Mouse (Mus musculus) right cerebral cortex, postnatal 4 days (tissue): Measurements from ENCODE around the gene Fsip1.
"Not testable (repeated sequence)": the region's sequence is repeated elsewhere in the genome, so short reads cannot be mapped to it uniquely, and the experiment has no call there.

ENCODE experiments used
- DNase-seq: peaks from one replicate; pipeline ENCODE4 v3.0.0-alpha.2; 2022

The Fsip1 gene

DNA sequence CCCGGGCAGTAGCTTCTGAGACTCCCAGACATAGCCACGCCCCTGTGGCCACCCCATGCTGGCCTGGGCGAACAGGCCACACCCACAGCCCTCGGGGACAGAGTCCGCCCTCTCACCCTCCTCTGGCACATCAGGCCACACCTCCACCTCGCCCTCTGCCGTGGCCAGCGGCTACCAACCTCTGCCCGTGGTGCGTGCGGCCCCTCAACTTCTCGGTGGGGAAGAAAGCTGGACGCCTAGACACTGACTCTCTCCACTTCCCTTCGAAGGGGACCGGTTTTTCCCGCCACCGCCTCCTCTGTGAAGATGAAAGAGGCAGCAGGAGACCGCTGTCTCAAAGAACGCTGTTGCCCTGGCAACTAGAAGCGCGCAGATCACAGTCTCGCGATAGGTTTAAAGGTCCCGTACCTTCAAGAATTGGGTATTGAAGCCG, at the start of gene Fsip1:
TSS of gene Fsip1 (minus strand) at position 346 of the 433 bp plus-strand sequence.
- peak; percentile 71 for DNase-seq

DNA sequence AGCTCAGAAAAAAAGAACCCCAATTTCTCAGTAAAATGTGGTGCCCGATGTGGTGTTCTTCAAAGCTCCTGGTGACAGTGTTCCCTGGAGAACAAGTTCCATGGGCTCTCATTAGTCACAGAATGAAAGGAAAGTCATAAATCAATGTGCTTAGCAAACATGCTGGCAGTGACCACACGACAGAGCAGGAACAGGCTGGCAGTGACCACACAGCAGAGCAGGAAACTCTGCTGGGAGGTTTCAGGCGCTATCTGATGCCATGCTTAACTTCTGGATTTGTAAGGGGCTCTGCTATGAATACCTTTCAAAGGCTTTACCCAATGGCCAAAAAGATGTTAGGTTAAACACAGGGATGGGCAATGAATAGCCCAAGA, 49.7 kb upstream of the Fsip1 start:
- no peak for DNase-seq

DNA sequence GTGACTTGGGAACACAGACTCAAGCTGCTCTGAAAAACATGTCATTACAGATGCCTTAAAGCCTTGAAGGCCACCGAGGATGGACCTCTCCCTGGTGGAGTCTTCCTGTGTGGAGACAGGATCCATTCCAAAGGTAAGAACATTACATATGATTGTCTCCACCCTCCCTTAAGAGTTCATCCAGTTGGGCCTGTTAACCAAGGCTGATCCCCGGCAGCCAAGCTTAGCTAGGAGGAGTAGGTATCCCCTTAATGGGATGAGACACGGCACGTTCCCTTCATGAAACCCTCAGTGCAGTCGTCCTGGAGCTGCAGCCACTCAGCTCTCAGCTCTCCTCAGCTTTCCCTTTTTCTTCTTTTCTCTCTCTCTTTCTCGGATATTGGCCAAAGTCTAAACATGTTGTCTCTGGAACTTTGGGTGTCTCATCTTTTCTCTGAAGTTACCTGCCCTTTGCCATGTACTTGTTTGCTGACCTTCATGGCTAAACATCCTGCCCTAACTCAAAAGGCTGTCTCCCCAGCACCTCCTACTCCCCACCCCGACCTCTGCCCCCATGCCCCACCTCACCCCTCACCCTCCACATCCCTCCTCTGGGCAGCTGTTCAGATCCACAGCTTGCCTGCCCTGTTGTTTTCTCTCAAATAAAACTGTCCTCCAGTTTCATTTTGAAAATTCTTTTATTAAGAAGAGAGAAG, 49.2 kb upstream of the Fsip1 start:
- no peak for DNase-seq

DNA sequence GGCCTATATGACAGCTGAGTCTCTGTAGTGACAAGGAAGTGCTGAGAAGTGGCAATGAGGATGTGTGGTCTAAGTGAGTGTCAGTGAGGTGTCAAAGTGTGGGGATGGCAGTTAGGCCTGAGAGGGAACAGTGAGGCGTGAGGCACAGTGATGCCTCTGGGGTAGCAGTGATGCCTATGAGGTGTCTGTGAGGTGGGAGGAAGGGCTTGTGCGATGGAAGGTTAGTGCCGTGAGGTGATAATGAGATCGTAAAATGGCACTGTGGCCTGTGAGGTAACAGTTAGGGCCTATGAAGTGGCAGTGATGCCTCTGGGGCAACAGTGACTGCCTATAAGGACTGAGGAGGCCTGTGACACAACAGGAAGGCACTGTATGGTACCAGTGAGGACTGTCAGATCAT, 46.7 kb upstream of the Fsip1 start:
- no peak for DNase-seq

DNA sequence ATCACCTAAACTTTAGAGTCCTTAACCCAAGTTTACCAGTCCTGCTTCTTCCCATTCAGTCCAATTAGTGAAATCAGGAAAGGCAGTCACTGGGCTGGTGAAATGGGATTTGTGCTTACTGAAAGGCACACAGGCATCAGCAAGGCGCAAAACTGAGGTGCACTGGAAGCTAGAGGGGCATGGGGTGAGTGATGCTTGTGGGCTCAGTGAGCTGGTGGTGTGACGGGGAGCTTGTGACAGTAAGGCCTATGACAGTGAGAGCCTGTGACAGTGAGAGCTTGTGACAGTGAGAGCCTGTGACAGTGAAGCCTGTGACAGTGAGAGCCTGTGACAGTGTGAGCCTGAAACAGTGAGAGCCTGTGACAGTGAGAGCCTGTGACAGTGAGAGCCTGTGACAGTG, 44.9 kb upstream of the Fsip1 start:
- no peak for DNase-seq

DNA sequence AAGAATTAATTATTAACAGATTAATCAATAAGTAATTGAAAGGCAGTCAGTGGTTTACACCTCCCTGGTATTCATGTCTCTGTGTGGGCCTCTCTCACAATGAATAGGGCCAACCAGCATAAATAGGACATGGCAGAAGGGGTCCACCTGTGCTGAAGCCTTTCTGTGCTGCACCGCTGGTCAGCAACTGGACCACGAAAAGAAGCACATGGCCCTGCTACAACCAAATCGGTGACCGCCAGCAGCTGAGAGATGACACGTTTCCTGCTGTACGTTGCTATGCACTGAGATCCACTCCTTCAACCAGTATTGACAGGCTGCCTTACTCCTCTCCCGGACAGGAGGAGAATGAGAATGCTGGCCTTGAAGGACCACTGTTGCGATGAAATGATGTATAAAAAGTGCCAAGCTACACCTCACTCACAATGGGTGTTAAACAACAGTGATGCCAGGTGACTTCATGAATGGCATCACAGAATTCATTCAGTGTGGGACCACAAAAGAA, 44.3 kb upstream of the Fsip1 start:
- no peak for DNase-seq

DNA sequence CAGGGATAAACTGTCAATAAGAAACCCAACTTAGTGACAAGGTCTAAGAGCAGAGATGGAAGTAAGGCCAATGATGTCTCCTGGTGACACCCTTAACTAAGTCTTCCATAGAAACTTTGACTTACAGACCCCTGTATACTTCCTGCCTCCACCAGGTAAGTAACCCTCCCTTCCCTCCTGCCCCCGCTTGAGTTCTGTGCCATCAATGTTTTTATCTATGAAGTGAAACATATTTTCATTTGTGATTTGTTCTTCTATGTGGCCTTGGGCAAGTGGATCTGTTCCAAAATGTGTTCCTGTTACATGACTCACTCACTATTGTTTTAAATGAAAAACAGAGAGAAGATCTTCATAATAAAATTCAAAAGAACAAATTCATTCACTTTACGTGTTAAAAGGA, 43.2 kb upstream of the Fsip1 start:
- no peak for DNase-seq

DNA sequence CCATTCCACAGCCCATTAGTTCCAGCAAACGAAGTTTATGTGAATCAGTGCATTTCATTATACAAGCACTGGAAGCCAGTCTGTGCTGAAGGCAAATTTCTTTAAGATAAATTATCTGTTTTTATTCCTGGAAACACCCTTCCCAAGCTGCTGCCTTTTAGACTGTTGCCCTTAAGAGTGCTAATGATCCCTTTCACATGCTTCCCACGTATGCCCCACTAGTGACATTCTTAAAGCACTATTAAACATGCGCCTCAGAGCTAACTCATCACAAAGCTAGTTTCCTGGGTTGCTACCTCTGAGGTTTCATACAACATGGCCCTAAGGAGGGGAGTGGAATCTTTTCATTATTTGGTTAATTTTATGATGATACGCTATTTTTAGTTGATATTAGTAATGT, 41.8 kb upstream of the Fsip1 start:
- no peak for DNase-seq

DNA sequence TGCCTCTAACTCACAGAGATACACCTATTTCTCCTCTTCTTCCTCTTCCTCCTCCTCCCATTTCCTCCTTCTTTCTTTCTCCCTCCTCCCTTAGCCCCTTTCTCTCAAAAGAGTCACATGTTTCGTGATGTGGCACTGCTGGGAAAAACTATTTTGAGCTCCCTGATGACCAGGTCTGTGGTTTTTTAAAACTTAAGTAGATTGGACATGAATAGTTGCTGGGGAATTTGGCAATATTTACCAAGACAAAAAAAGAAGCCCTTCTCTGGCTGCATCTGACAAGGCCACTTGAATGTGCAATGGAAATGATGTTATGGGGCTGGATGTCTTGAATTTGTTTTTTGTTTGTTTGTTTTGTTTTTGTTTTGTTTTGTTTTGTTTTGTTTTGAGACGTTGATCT, 41.2 kb upstream of the Fsip1 start:
- DNase-seq: no peak

DNA sequence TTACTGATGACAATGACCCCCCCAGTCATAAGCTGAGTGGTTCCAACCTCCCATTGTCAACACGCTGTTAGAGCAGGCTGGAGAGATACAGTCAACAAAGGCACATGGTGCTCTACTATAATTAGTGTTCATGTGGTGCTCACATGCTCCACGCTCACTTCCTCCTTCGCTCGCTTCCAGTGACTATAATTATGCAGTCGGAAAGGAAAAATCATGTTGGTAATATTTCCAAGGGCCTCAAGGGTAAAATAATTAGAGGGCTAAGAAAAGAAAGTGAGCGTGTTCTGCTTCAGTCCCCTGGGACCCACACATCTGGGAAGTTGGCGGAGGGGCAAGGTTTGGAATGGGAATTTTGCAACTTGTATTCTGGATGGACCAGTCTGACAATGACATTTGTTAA, 38.7 kb upstream of the Fsip1 start:
- DNase-seq: no peak

DNA sequence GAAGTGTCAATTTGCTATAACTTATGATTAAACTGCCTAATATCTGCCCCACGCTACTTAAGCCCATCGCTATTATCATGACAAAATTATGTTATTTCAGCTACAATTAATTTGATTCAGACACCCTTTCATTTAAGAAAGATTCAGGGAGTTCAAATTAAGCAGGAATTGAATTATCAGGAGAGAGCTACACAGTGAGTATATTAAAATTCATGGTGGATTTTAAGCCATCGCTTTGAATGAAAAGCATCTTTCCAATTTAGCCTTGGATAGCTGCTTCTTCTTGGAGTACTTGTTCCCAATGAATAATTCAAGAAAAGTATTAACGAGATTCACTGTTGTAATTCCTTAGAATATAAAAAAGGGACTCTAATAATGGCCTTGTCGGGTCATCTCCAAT, 36.8 kb upstream of the Fsip1 start:
- no peak for DNase-seq

DNA sequence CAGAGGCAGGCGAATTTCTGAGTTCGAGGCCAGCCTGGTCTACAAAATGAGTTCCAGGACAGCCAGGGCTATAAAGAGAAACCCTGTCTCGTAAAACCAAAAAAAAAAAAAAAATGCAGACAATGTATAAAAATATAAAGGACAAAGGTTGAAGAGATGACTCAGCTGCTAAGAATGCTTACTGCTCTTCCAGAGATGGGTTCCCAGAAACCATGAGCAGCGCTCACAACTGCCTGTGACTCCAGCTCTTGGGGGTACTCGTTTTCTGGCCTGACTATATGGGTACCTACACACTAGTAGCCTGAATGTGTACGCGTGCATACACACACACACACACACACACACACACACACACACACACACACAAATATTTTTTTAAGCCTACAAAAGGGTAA, 32.3 kb upstream of the Fsip1 start:
- DNase-seq: not testable (repeated sequence)

DNA sequence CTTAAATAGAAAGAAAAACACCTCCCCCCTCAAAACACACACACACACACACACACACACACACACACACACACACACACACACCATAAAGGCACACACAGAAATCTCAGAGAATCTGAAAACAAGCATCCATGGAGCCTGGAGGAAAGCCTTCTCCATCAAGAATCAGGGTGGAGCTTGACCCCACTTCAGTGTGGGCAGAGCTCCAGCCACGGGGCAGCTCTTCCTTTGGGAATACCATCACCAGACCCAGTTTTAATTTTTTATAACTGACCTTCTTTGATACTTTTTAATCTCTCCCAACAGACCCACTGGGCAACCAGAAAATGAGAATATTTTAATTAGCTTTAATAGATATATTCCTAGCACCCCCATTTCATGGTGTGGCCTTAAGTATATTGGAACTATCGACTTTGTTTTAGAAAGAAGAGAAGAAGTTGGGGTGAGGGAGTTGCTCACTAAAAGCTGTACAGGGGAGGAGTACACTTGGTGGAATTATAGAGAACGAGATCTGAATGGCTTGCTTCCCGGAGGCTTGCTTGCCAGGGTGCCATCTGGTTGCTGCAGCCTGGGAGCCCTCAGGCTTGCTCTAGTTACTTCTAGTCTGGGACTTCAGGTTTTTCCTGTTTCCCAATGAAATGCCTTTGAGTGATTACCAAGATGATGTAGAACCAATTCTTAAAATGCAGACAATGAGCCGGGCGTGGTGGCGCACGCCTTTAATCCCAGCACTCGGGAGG, 31.7 kb upstream of the Fsip1 start:
- DNase-seq: no peak

DNA sequence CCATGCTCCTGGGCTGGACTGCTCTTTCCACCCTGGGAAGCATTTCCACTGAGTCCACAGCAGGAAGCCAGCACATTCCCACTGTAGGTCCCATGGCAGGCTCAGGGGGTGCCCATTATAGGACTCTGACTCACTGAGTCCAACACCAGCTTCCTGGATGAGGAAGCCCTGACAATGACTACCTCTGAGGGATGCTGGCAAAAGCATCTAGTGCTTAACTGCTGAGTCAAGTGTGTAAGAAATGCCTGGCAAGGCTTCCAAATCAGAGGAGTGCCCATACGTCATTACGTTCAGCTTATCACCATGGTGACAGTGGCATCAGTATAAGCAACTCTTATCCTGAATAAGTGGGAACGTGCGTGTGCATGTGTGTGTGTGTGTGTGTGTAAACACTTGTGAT, 30.9 kb upstream of the Fsip1 start:
- DNase-seq: no peak

DNA sequence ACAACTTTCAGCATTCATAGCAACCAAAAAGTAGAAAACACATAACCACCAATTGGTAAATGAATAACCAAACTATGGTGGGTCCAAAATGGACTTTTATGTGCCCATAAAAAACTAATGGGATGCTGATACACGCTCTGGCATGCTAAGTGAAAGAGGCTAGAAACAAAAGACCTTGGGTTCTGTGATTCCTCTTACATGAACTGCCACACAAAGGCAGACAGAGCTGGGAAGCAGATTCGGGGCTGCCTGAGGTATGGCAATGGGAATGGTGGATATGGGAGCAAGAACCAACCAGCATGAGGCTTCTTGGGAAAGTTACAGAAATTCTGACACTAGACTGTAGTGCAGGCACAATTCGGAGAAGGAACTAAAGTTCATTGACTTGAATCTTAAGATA, 25.7 kb upstream of the Fsip1 start:
- no peak for DNase-seq

DNA sequence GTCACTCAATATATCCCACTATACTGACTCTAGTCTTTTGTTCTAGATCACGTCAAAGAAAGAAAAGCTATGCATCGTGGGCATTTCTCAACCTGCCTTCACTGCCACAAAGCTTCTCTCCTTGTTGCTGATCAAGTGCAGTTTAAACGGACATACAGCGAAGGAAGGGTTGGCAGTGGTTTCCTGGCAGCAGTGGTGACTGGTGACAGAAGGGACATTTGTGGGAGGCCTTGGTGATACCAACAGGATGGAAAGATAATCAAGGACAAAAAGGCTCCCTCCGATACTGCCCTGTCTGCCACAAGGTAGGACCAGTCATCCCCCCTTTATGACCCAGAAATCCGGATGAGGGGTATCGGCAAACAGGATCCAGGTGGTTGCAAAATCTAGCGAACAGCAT, 21.5 kb upstream of the Fsip1 start:
- DNase-seq: no peak

DNA sequence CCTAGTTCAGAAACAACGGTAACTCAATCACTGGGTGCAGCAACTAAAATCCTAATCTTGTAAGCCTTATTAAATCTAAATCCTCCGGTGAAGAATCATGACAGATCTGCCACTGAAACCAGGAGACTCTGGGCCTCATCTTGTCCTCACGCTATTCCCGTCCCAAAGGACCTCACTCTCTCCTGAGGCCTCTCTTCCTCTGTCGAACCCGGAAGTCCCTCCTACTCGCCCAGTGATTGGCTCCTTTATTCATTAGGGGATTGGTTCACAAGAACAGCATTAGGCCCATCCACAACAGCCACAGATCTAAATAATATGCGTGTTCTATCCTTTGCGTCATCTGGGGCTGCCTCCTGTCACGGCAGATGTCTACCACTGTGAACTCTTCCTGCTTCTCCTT, 14.8 kb upstream of the Fsip1 start:
- no peak for DNase-seq

DNA sequence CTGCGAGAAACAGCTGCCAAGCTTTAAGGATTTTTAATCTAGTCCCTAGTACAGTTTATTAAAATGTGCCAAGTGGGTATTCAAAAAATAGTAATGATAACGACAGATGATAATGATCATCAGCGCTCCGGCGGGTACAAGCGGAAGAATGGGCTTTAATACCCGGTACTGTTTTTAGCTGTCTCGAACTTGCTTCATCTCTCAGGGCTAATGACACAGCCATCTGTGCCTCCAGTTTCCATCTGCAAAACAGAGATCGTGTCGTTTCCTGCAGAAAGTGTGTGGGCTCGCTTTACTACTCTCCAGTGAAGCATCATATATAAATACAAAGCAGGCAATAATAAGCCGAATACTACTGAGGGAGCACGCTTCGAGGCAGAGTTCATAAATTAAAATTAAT, 13.4 kb upstream of the Fsip1 start:
- DNase-seq: no peak

DNA sequence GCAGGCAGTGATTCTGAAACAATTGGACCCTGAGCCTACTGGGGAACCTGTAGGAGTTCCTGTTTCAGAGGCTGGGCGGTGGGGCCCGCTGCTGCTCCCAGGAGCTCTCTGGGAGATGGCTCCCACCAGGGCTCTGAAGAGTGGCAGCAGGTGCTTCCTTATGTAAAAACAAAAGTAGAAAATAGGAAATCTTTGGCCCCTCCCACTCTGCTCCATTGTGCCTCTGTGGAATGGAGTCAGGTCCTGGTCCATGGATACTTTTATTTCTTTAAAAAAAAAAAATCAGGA, 7.1 kb upstream of the Fsip1 start:
- no peak for DNase-seq

DNA sequence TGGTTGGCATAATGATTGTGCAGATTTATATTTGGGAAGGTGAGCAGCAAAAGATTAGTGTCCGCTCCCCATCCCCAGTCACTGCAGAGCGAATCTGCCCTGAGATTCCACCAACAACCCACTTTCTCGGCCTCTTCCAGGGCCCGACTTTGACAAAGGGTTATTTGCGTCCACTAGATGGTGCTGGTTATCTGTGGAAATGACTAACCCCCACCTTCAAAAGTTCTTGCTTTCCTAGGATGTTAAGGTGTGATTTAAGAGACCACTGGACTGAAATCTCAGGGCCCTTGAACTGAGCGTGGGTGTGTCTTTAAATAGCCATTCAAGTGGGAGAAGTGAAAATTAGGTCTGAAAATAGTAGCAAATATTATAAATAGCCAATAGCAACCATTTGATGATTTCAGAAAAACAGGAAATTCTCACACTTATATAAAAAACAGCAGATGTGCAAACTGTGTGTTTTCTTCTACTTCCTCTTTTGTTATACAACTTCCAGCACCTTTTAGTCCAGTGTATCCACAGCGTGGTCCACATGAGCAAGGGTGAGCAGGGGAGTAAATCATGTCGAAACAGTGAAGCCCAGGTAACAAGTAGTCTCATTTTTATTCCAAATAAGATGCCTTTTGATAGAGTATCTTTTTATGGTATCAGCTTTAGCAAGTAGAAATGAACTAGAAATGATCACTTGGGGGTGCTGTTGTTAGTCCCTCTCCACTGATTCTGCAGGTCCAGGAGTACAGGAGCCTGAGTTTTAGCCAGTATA, 6.6 kb upstream of the Fsip1 start:
- DNase-seq: peak; percentile 42

DNA sequence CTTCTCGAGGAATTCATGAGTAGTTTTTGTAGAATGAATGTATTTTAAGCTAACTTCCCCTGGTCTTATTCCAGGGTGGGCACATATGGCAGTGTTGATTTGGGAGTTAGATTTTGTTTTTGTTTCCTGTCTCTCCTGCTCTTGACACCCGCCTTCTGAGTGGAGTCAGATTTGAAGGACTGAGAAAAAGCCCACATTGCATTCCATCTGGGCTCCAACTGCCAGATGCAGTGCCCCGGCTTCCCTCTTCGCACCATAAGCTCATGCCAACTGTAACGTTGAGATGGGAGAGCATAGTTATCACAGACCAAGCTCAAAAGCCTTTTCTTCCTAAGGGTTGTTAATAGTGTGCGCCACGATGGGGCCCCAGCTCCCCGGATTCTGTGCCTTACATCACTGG, 5.9 kb upstream of the Fsip1 start:
- peak; percentile 42 for DNase-seq

DNA sequence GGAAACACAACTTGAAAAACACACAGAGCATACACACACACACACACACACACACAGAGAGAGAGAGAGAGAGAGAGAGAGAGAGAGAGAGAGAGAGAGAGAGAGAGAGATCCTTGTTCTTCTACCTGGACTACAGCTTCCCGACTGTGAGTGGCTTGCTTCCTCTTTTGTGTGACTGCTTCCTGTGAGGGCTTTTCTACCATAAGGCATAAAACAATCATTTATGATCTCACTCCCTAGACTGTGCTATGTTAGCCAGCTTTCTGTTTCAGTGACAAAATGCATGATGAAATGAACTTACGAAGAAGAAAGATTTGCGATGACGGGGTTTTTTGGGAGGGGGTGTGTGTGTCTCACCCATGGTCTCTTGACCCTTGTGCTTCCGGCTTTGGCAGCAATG, 3.0 kb upstream of the Fsip1 start:
- DNase-seq: no peak

DNA sequence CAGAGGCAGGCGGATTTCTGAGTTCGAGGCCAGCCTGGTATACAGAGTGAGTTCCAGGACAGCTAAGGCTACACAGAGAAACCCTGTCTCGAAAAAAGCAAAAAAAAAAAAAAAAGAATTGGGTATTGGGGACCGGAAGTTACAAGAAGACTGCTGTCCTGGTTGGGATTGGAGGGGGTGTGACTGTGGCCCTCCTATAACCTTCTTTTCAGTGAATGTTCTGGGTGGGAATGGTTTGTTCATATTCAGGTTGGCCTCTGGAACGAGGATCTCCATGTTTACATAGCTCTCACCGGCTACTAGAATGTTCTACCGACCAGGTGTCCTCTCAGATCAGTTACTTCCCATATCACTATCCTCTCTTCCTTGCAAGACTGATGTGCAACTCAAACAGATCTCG, 328 bp upstream of the Fsip1 start:
- no peak for DNase-seq

DNA sequence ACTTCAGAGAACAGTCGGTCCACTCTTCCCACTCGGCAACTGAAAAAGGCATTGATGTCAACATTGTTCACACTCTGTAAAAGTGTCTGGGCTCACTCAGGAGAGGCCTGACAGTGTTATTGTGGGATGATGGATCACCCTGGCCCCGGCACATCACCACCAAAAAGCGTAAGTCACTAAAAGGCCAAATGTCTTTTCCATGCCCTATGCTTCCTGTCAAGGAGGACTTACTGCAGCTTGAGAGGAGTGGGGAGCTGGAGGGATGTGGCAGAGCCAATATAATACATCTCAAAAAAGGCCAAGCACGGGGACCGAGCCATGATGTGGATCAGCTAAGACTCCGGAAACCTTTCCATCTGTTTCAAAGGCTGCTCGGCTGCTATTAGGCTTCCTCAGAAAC, 2.2 kb downstream of the Fsip1 start:
- no peak for DNase-seq
